In genomic region chr3:85855043-85855442, GRCm38 (mm10) we compare ENCODE assay signal across 30 mouse cellular contexts. TPM values are rescaled to one million over a fixed set of nuclear protein-coding genes. Genes with fewer than 3 reads are reported as not detected.
DNase-seq lines count a peak whose midpoint lies in the region; ATAC-seq and TF ChIP-seq lines count a peak whose summit lies in the region.
"Had no signal": no experiment of that assay in that cellular context is flagged by ENCODE, and none has a peak within 500 bp of the region (broad histone marks: within the 10 kb centered on the region; RNA-seq: fewer than 3 reads in every experiment).

No protein-coding gene starts in this region.

- DNase-seq in forebrain, embryonic 11.5 days (ENCODE audit: low spot score) = no peak
- no peak for DNase-seq in frontal cortex, postnatal 14 days (ENCODE audit: low spot score in 2 of 2)
- DNase-seq in layer of hippocampus, postnatal 25 days (ENCODE audit: extremely low spot score in 1 of 2, low spot score in 1 of 2) = no peak
- DNase-seq: adrenal gland, adult 8-10 months; adrenal gland, postnatal 25 days; cerebellum, adult 11-12 months; cerebellum, adult 8-10 months; cerebellum, postnatal 10 days; cerebellum, postnatal 36 days; embryo, embryonic 11 days; gastrocnemius, postnatal 14 days; heart, adult 18-20 months; heart, postnatal 10 days; heart, postnatal 36 days; kidney, adult 18-20 months had no signal

- H3K36me3 ChIP-seq in forebrain, embryonic 13.5 days (ENCODE audit: poor library complexity, severe bottlenecking) = no peaks in the 10 kb centered on the region
- H3K36me3 ChIP-seq in forebrain, embryonic 11.5 days (ENCODE audit: control insufficient read depth, insufficient read depth, low read length) = no peaks in the 10 kb centered on the region
- no peaks in the 10 kb centered on the region for H3K36me3 ChIP-seq in forebrain, embryonic 16.5 days (ENCODE audit: control insufficient read depth, insufficient read depth)
- H3K36me3 ChIP-seq in intestine, embryonic 15.5 days = no peaks in the 10 kb centered on the region
- H3K36me3 ChIP-seq: embryonic facial prominence, embryonic 10.5 days; embryonic facial prominence, embryonic 13.5 days; heart, embryonic 12.5 days; heart, embryonic 15.5 days; hindbrain, embryonic 10.5 days; hindbrain, embryonic 13.5 days had no signal

- no peaks in the 10 kb centered on the region for H3K27me3 ChIP-seq in forebrain, embryonic 13.5 days
- H3K27me3 ChIP-seq in forebrain, embryonic 11.5 days (ENCODE audit: control insufficient read depth, insufficient read depth, low read length) = no peaks in the 10 kb centered on the region
- no peaks in the 10 kb centered on the region for H3K27me3 ChIP-seq in forebrain, embryonic 16.5 days (replicated peaks; ENCODE audit: control insufficient read depth, insufficient read depth, low read length)
- H3K27me3 ChIP-seq in intestine, embryonic 15.5 days (replicated peaks) = no peaks in the 10 kb centered on the region
- H3K27me3 ChIP-seq: embryonic facial prominence, embryonic 13.5 days; heart, embryonic 12.5 days; heart, embryonic 15.5 days; hindbrain, embryonic 13.5 days had no signal

- H3K4me2 ChIP-seq in forebrain, embryonic 13.5 days = no peak overlapping the region
- no peak overlapping the region for H3K4me2 ChIP-seq in forebrain, embryonic 11.5 days (ENCODE audit: low read depth, low read length, severe bottlenecking)
- no peak overlapping the region for H3K4me2 ChIP-seq in forebrain, embryonic 16.5 days (ENCODE audit: low read length)
- H3K4me2 ChIP-seq in intestine, embryonic 15.5 days (replicated peaks) = no peak overlapping the region
- H3K4me2 ChIP-seq: embryonic facial prominence, embryonic 13.5 days; heart, embryonic 12.5 days; heart, embryonic 15.5 days; hindbrain, embryonic 13.5 days had no signal

- peak overlapping the region; percentile 46; the same call in 1 of the 2 replicates for H3K27ac ChIP-seq in forebrain, embryonic 13.5 days
- H3K27ac ChIP-seq in forebrain, embryonic 11.5 days (ENCODE audit: low read depth, low read length) = no peak overlapping the region
- peak overlapping the region; percentile 67 for H3K27ac ChIP-seq in forebrain, embryonic 16.5 days (ENCODE audit: low read length)
- H3K27ac ChIP-seq in olfactory bulb, adult 2 months (ENCODE audit: insufficient read depth, low read depth, low read length) = 0 out of 2 replicates have a peak overlapping the region, but pooled peaks have one; percentile 37
- no peak overlapping the region for H3K27ac ChIP-seq in intestine, embryonic 15.5 days
- H3K27ac ChIP-seq: embryonic facial prominence, embryonic 10.5 days; embryonic facial prominence, embryonic 13.5 days; heart, embryonic 15.5 days; hindbrain, embryonic 10.5 days; hindbrain, embryonic 13.5 days had no signal

- no peak overlapping the region for H3K9ac ChIP-seq in forebrain, embryonic 13.5 days
- no peak overlapping the region for H3K9ac ChIP-seq in forebrain, embryonic 11.5 days (ENCODE audit: low read length)
- no peak overlapping the region for H3K9ac ChIP-seq in forebrain, embryonic 16.5 days (replicated peaks; ENCODE audit: low read depth, low read length)
- no peak overlapping the region for H3K9ac ChIP-seq in intestine, embryonic 15.5 days
- H3K9ac ChIP-seq: embryonic facial prominence, embryonic 13.5 days; heart, embryonic 12.5 days; heart, embryonic 15.5 days; hindbrain, embryonic 13.5 days had no signal

- 34% methylated on average over 3 of the region's 3 CpGs for WGBS in forebrain, embryonic 13.5 days
- 72% methylated on average over 3 of the region's 3 CpGs for WGBS in forebrain, embryonic 11.5 days
- 21% methylated on average over 3 of the region's 3 CpGs for WGBS in forebrain, embryonic 16.5 days
- WGBS in olfactory bulb, adult 2 months = 43% methylated on average over 3 of the region's 3 CpGs
- WGBS in intestine, embryonic 15.5 days = 91% methylated on average over 3 of the region's 3 CpGs

- no peak for TF ChIP-seq POLR2A in olfactory bulb, adult 2 months (IDR thresholded peaks at IDR 0.05; ENCODE audit: insufficient read depth, low read depth, low read length)

- H3K9me3 ChIP-seq in forebrain, embryonic 13.5 days (replicated peaks) = no peaks in the 10 kb centered on the region
- no peaks in the 10 kb centered on the region for H3K9me3 ChIP-seq in forebrain, embryonic 11.5 days (ENCODE audit: control insufficient read depth, low read length)
- H3K9me3 ChIP-seq in forebrain, embryonic 16.5 days (ENCODE audit: control insufficient read depth, low read length) = no peaks in the 10 kb centered on the region
- H3K9me3 ChIP-seq in intestine, embryonic 15.5 days = no peaks in the 10 kb centered on the region
- H3K9me3 ChIP-seq: embryonic facial prominence, embryonic 10.5 days; embryonic facial prominence, embryonic 13.5 days; heart, embryonic 12.5 days; heart, embryonic 15.5 days; hindbrain, embryonic 10.5 days; hindbrain, embryonic 13.5 days had no signal

- no peak overlapping the region for H3K4me3 ChIP-seq in forebrain, embryonic 13.5 days
- H3K4me3 ChIP-seq in forebrain, embryonic 11.5 days (ENCODE audit: low read depth, low read length) = no peak overlapping the region
- H3K4me3 ChIP-seq in forebrain, embryonic 16.5 days (replicated peaks; ENCODE audit: low read length) = no peak overlapping the region
- no peak overlapping the region for H3K4me3 ChIP-seq in olfactory bulb, adult 2 months (ENCODE audit: insufficient read depth, low read depth, low read length)
- no peak overlapping the region for H3K4me3 ChIP-seq in intestine, embryonic 15.5 days (replicated peaks)
- H3K4me3 ChIP-seq: embryonic facial prominence, embryonic 10.5 days; embryonic facial prominence, embryonic 13.5 days; erythroblast, embryonic 14.5 days; heart, embryonic 12.5 days; heart, embryonic 15.5 days; hindbrain, embryonic 10.5 days; hindbrain, embryonic 13.5 days had no signal

- ATAC-seq in forebrain, embryonic 13.5 days = peak; percentile 59; the same call in 1 of the 2 replicates
- no peak for ATAC-seq in forebrain, embryonic 11.5 days (replicated peaks; ENCODE audit: low FRiP score)
- 0 out of 2 replicates have a peak, but pooled peaks have one; percentile 31 for ATAC-seq in frontal cortex, adult (ENCODE audit: low TSS enrichment)
- ATAC-seq in forebrain, embryonic 16.5 days = peak; percentile 72
- ATAC-seq in intestine, embryonic 15.5 days = no peak
- ATAC-seq: activated CD4-positive, CD25-positive, alpha-beta regulatory T cell, adult 4 months; hindbrain, embryonic 16.5 days; intestine, embryonic 16.5 days had no signal

- no peak for TF ChIP-seq CTCF in olfactory bulb, adult 2 months (IDR thresholded peaks at IDR 0.05; ENCODE audit: insufficient read depth, low read depth, low read length)

- peaks cover 22% of the 10 kb centered on the region for H3K4me1 ChIP-seq in forebrain, embryonic 13.5 days
- no peaks in the 10 kb centered on the region for H3K4me1 ChIP-seq in forebrain, embryonic 11.5 days (replicated peaks; ENCODE audit: control insufficient read depth, insufficient read depth, low read length)
- H3K4me1 ChIP-seq in forebrain, embryonic 16.5 days (replicated peaks; ENCODE audit: control insufficient read depth, insufficient read depth, low read length) = peaks cover 15% of the 10 kb centered on the region
- H3K4me1 ChIP-seq in olfactory bulb, adult 2 months (ENCODE audit: control insufficient read depth, insufficient read depth, low read length) = peaks cover 7% of the 10 kb centered on the region; the same call in 1 of the 2 replicates
- H3K4me1 ChIP-seq in intestine, embryonic 15.5 days (replicated peaks) = no peaks in the 10 kb centered on the region

RNA-seq across cellular contexts. Expression of gene Glt28d2, which starts 32.3 kb away (rescaled TPM):
- 0.08 and 0.11 TPM in 2 replicates for polyA plus RNA-seq in forebrain, embryonic 13.5 days (2015; fragmentation: Nextera tagmentation; extraction: Ambion mirVana)
- 0.13 and 0.15 TPM in 2 replicates for polyA plus RNA-seq in forebrain, embryonic 11.5 days (2014; fragmentation: Nextera tagmentation; extraction: Ambion mirVana)
- polyA plus RNA-seq in forebrain, embryonic 16.5 days (2015; fragmentation: Nextera tagmentation; extraction: Ambion mirVana) = 1.3 and 2.1 TPM in 2 replicates
- not detected in 2 replicates for polyA plus RNA-seq in olfactory bulb, adult 2 months (2012; ENCODE audit: insufficient read depth, insufficient read length, low replicate concordance, missing spikeins)
- total RNA-seq in layer of hippocampus, postnatal 25 days (2021) = under 1 TPM; 0.20 to 0.40 TPM
- 2.0 and 2.7 TPM in 2 replicates for polyA plus RNA-seq in intestine, embryonic 15.5 days (2015; fragmentation: Nextera tagmentation; extraction: Ambion mirVana)

RNA-seq across cellular contexts. Expression of gene Gm37240, which starts 32.3 kb away (rescaled TPM):
- 0.48 and 0.55 TPM in 2 replicates for polyA plus RNA-seq in forebrain, embryonic 13.5 days (2015; fragmentation: Nextera tagmentation; extraction: Ambion mirVana)
- polyA plus RNA-seq in forebrain, embryonic 11.5 days (2014; fragmentation: Nextera tagmentation; extraction: Ambion mirVana) = 0.43 and 0.53 TPM in 2 replicates
- polyA plus RNA-seq in forebrain, embryonic 16.5 days (2015; fragmentation: Nextera tagmentation; extraction: Ambion mirVana) = 1.6 and 3.3 TPM in 2 replicates
- not detected in 2 replicates for polyA plus RNA-seq in olfactory bulb, adult 2 months (2012; ENCODE audit: insufficient read depth, insufficient read length, low replicate concordance, missing spikeins)
- 1 to 10 TPM in 1 of 2 experiments, under 1 TPM in 1; 0.92 to 1.4 TPM for total RNA-seq in layer of hippocampus, postnatal 25 days (2021)
- polyA plus RNA-seq in intestine, embryonic 15.5 days (2015; fragmentation: Nextera tagmentation; extraction: Ambion mirVana) = 4.8 and 6.5 TPM in 2 replicates
- polyA plus RNA-seq: erythroblast, embryonic 14.5 days had no signal

RNA-seq across cellular contexts. Expression of gene Fam160a1, which starts 38.0 kb away (rescaled TPM):
- polyA plus RNA-seq in forebrain, embryonic 13.5 days (2015; fragmentation: Nextera tagmentation; extraction: Ambion mirVana) = 0.13 and 0.21 TPM in 2 replicates
- 0.64 and 0.67 TPM in 2 replicates for polyA plus RNA-seq in forebrain, embryonic 11.5 days (2014; fragmentation: Nextera tagmentation; extraction: Ambion mirVana)
- 1.4 and 1.7 TPM in 2 replicates for polyA plus RNA-seq in forebrain, embryonic 16.5 days (2015; fragmentation: Nextera tagmentation; extraction: Ambion mirVana)
- polyA plus RNA-seq in olfactory bulb, adult 2 months (2012; ENCODE audit: insufficient read depth, insufficient read length, low replicate concordance, missing spikeins) = not detected in 2 replicates
- 10 to 100 TPM; 10.6 to 10.7 TPM for total RNA-seq in layer of hippocampus, postnatal 25 days (2021)
- 3.1 and 3.3 TPM in 2 replicates for polyA plus RNA-seq in intestine, embryonic 15.5 days (2015; fragmentation: Nextera tagmentation; extraction: Ambion mirVana)

Comparison
In these comparisons a context has a peak if more than half of its experiments do, and no peak if none do; other contexts are left out.
1. ATAC-seq: peak in forebrain, embryonic 13.5 days (single experiment), frontal cortex, adult (single experiment) and forebrain, embryonic 16.5 days (single experiment); none in forebrain, embryonic 11.5 days (single experiment) and intestine, embryonic 15.5 days (single experiment).
2. H3K27ac ChIP-seq: peak in forebrain, embryonic 13.5 days (single experiment), forebrain, embryonic 16.5 days (single experiment) and olfactory bulb, adult 2 months (single experiment); none in forebrain, embryonic 11.5 days (single experiment) and intestine, embryonic 15.5 days (single experiment).